8 mouse cellular contexts compared by ENCODE assay signal in the genomic region with DNA sequence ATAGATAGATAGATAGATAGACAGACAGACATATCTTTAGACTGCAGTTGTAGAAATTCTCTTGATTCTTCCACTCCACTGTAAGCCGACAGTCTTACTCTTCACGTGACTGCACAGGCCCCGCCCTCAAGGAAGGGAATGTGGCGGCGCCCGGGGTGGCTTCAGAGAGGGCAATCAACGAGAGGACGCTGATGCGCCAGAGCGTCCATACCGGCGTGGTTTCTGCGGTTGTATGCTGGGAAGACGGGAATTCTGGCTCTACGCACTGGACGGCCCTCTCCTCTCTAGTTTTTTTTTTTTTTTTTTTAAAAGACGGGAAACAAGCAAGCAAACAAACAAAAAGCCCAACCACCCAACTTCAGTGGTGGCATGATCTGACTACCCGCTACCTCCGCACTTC. TPM values are rescaled to one million over a fixed set of nuclear protein-coding genes. Genes with fewer than 3 reads are reported as not detected.
DNase-seq lines count a peak whose midpoint lies in the region; ATAC-seq and TF ChIP-seq lines count a peak whose summit lies in the region.

No protein-coding gene starts in this region.

- peak; percentile 24; the same call in 1 of the 2 replicates for TF ChIP-seq POLR2A in brain, embryonic 14.5 days (IDR thresholded peaks at IDR 0.05; ENCODE audit: borderline replicate concordance, extremely low read depth, insufficient read depth, insufficient read length, poor library complexity, severe bottlenecking)

- DNase-seq in 416B (ENCODE audit: low read depth) (peak; percentile 85), liver (peak; percentile 88)
- peak; percentile 98 for DNase-seq in brain, embryonic 14.5 days (ENCODE audit: low read depth)
- DNase-seq in spleen, postnatal 36 days (ENCODE audit: low spot score in 2 of 2), result peak; percentile 84 to 89

- ATAC-seq in erythroblast, adult 5-6 weeks (replicated peaks; ENCODE audit: low FRiP score, poor library complexity, severe bottlenecking), result peak; percentile 90
- ATAC-seq in heart, embryonic 11.5 days (replicated peaks; ENCODE audit: insufficient number of reproducible peaks, low FRiP score, low TSS enrichment), result peak; percentile 62
- peak; percentile 86 for ATAC-seq in kidney, embryonic 16.5 days (ENCODE audit: low FRiP score, low TSS enrichment)
- peak; percentile 68 for ATAC-seq in monocyte, adult 5-6 weeks (replicated peaks; ENCODE audit: insufficient number of reproducible peaks, low FRiP score, low TSS enrichment, poor library complexity, severe bottlenecking)

- no peak for TF ChIP-seq CTCF in brain, embryonic 14.5 days (IDR thresholded peaks at IDR 0.05; ENCODE audit: borderline replicate concordance, extremely low read depth, insufficient read depth, insufficient read length)

- H3K36me3 ChIP-seq in heart, embryonic 11.5 days (ENCODE audit: control insufficient read depth, insufficient read depth, low read length), result no peaks in the 10 kb centered on the region
- no peaks in the 10 kb centered on the region for H3K36me3 ChIP-seq in kidney, embryonic 16.5 days (ENCODE audit: insufficient read depth, low read length)

- WGBS in heart, embryonic 11.5 days (ENCODE audit: insufficient replicate concordance), result 1% methylated on average over 19 of the region's 19 CpGs
- under 1% methylated on average over 19 of the region's 19 CpGs for WGBS in kidney, embryonic 16.5 days

- peak overlapping the region; percentile 83 for H3K9ac ChIP-seq in heart, embryonic 11.5 days (ENCODE audit: low read depth, low read length)
- peak overlapping the region; percentile 81 for H3K9ac ChIP-seq in kidney, embryonic 16.5 days (replicated peaks; ENCODE audit: low read length)

- no peaks in the 10 kb centered on the region for H3K27me3 ChIP-seq in heart, embryonic 11.5 days (ENCODE audit: control insufficient read depth, insufficient read depth, low read length)
- no peaks in the 10 kb centered on the region for H3K27me3 ChIP-seq in kidney, embryonic 16.5 days (ENCODE audit: insufficient read depth, low read length)

- H3K4me3 ChIP-seq in heart, embryonic 11.5 days (ENCODE audit: low read depth, low read length), result peak overlapping the region; percentile 48
- peak overlapping the region; percentile 52 for H3K4me3 ChIP-seq in kidney, embryonic 16.5 days (ENCODE audit: low read length)

- no peaks in the 10 kb centered on the region for H3K9me3 ChIP-seq in heart, embryonic 11.5 days (replicated peaks; ENCODE audit: control insufficient read depth, low read length)
- no peaks in the 10 kb centered on the region for H3K9me3 ChIP-seq in kidney, embryonic 16.5 days (ENCODE audit: low read length)

- peaks cover 20% of the 10 kb centered on the region for H3K4me1 ChIP-seq in heart, embryonic 11.5 days (ENCODE audit: control insufficient read depth, insufficient read depth, low read length)
- H3K4me1 ChIP-seq in kidney, embryonic 16.5 days (ENCODE audit: insufficient read depth, low read length), result peaks cover 21% of the 10 kb centered on the region

- H3K4me2 ChIP-seq in heart, embryonic 11.5 days, result peak overlapping the region; percentile 87
- H3K4me2 ChIP-seq in kidney, embryonic 16.5 days (replicated peaks; ENCODE audit: low read depth, low read length), result peak overlapping the region; percentile 62

- peak overlapping the region; percentile 85 for H3K27ac ChIP-seq in heart, embryonic 11.5 days (ENCODE audit: low read depth, low read length)
- peak overlapping the region; percentile 93 for H3K27ac ChIP-seq in kidney, embryonic 16.5 days (ENCODE audit: low read length)

RNA-seq across cellular contexts. Expression of a gene that starts 4.9 kb away (rescaled TPM):
- 34.0 and 34.8 TPM in 2 replicates for polyA plus RNA-seq in brain, embryonic 14.5 days (2012; rRNA removed)
- 1.9 TPM in 2 replicates for total RNA-seq in erythroblast, adult 5-6 weeks (2015; ENCODE audit: low replicate concordance)
- 0.43 and 0.98 TPM in 2 replicates for total RNA-seq in erythroblast, adult 5-6 weeks (2017; ENCODE audit: low replicate concordance)
- polyA plus RNA-seq in heart, embryonic 11.5 days (2014; fragmentation: Nextera tagmentation; extraction: Ambion mirVana), result 5.1 and 5.6 TPM in 2 replicates
- polyA plus RNA-seq in kidney, embryonic 16.5 days (2015; fragmentation: Nextera tagmentation; extraction: Ambion mirVana), result 16.3 and 16.6 TPM in 2 replicates
- 24.2 to 30.4 TPM (median 25.2 TPM) in 3 replicates for total RNA-seq in monocyte, adult 5-6 weeks (2017)

RNA-seq across cellular contexts. Expression of a gene that starts 11.7 kb away (rescaled TPM):
- polyA plus RNA-seq in brain, embryonic 14.5 days (2012; rRNA removed), result 15.5 and 18.8 TPM in 2 replicates
- total RNA-seq in erythroblast, adult 5-6 weeks (2015; ENCODE audit: low replicate concordance), result not detected in 2 replicates
- total RNA-seq in erythroblast, adult 5-6 weeks (2017; ENCODE audit: low replicate concordance), result not detected in 2 replicates
- polyA plus RNA-seq in heart, embryonic 11.5 days (2014; fragmentation: Nextera tagmentation; extraction: Ambion mirVana), result 27.3 and 35.6 TPM in 2 replicates
- 53.7 and 55.3 TPM in 2 replicates for polyA plus RNA-seq in kidney, embryonic 16.5 days (2015; fragmentation: Nextera tagmentation; extraction: Ambion mirVana)
- total RNA-seq in monocyte, adult 5-6 weeks (2017), result not detected in 3 replicates

RNA-seq across cellular contexts. Expression of a gene that starts 24.1 kb away (rescaled TPM):
- 25.7 and 33.0 TPM in 2 replicates for polyA plus RNA-seq in brain, embryonic 14.5 days (2012; rRNA removed)
- total RNA-seq in erythroblast, adult 5-6 weeks (2015; ENCODE audit: low replicate concordance), result 0.96 and 2.1 TPM in 2 replicates
- 2.6 TPM in 1 of 2 replicates, not detected in the other for total RNA-seq in erythroblast, adult 5-6 weeks (2017; ENCODE audit: low replicate concordance)
- 36.7 and 41.1 TPM in 2 replicates for polyA plus RNA-seq in heart, embryonic 11.5 days (2014; fragmentation: Nextera tagmentation; extraction: Ambion mirVana)
- polyA plus RNA-seq in kidney, embryonic 16.5 days (2015; fragmentation: Nextera tagmentation; extraction: Ambion mirVana), result 90.1 and 102 TPM in 2 replicates
- total RNA-seq in monocyte, adult 5-6 weeks (2017), result 2.7 to 4.0 TPM (median 3.2 TPM) in 3 replicates

RNA-seq across cellular contexts. Expression of a gene that starts 30.8 kb away (rescaled TPM):
- 211 and 216 TPM in 2 replicates for polyA plus RNA-seq in brain, embryonic 14.5 days (2012; rRNA removed)
- total RNA-seq in erythroblast, adult 5-6 weeks (2015; ENCODE audit: low replicate concordance), result 85.7 and 166 TPM in 2 replicates
- total RNA-seq in erythroblast, adult 5-6 weeks (2017; ENCODE audit: low replicate concordance), result 227 and 383 TPM in 2 replicates
- polyA plus RNA-seq in heart, embryonic 11.5 days (2014; fragmentation: Nextera tagmentation; extraction: Ambion mirVana), result 92.0 and 96.9 TPM in 2 replicates
- 158 and 165 TPM in 2 replicates for polyA plus RNA-seq in kidney, embryonic 16.5 days (2015; fragmentation: Nextera tagmentation; extraction: Ambion mirVana)
- total RNA-seq in monocyte, adult 5-6 weeks (2017), result 250 to 289 TPM (median 261 TPM) in 3 replicates

RNA-seq across cellular contexts. Expression of a gene that starts 43.8 kb away (rescaled TPM):
- polyA plus RNA-seq in brain, embryonic 14.5 days (2012; rRNA removed), result 10.0 and 11.9 TPM in 2 replicates
- 19.0 and 21.7 TPM in 2 replicates for total RNA-seq in erythroblast, adult 5-6 weeks (2015; ENCODE audit: low replicate concordance)
- total RNA-seq in erythroblast, adult 5-6 weeks (2017; ENCODE audit: low replicate concordance), result 16.6 and 27.9 TPM in 2 replicates
- 9.1 and 10.3 TPM in 2 replicates for polyA plus RNA-seq in heart, embryonic 11.5 days (2014; fragmentation: Nextera tagmentation; extraction: Ambion mirVana)
- polyA plus RNA-seq in kidney, embryonic 16.5 days (2015; fragmentation: Nextera tagmentation; extraction: Ambion mirVana), result 7.2 and 7.8 TPM in 2 replicates
- 0.64 to 3.0 TPM (median 1.2 TPM) in 3 replicates for total RNA-seq in monocyte, adult 5-6 weeks (2017)

Comparison
In these comparisons a context has a peak if more than half of its experiments do, and no peak if none do; other contexts are left out.
1. Peak in every context shown above with its lines: DNase-seq, ATAC-seq, H3K4me3 ChIP-seq and H3K27ac ChIP-seq.